Mouse (Mus musculus) 3134 (cell line): Measurements from ENCODE around the gene Asb4.

Experiments
- DNase-seq: peaks from one replicate; pipeline ENCODE4 v3.0.0-alpha.2; 2011; ENCODE audit warnings: low spot score; ENCODE audit not compliant: insufficient read length; ENCODE audit errors: extremely low read depth

The Asb4 gene

DNA sequence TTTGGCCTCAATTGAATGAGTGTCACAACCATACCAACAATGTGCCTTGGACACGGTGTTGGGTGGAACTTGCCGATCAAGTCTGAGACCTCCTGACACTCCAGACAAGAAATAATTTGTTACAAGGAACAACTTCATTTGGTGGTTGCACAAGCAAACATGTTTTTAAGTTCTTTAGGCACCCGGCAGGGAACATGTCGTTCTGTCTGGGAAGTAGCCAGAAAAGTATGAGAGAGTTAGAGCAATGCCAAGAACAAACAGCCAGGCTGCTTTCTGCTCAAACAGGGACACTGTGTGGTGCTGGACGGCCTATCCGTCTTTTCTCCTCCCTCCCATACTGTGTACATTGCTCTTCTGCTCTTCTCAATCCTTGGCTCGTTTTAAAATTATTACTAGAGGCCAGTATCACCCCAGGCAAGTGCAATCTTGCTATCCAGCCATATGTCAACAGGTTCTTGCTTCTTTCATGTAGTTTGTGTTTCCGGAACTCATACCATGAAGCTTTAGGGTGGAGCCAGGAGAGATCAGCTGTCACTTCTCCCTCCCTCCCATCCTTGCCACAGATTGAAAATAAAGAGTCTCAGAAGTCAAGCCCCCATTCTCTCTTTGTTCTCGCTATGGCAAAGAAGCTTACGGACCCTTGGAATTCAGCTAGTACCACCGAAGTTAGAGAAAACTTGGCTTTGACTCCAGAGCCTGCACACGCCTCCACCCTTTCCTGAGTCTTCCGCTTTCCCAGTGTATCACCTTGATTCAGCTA, 60.1 kb downstream of the Asb4 start:
- DNase-seq = peak; percentile 46

DNA sequence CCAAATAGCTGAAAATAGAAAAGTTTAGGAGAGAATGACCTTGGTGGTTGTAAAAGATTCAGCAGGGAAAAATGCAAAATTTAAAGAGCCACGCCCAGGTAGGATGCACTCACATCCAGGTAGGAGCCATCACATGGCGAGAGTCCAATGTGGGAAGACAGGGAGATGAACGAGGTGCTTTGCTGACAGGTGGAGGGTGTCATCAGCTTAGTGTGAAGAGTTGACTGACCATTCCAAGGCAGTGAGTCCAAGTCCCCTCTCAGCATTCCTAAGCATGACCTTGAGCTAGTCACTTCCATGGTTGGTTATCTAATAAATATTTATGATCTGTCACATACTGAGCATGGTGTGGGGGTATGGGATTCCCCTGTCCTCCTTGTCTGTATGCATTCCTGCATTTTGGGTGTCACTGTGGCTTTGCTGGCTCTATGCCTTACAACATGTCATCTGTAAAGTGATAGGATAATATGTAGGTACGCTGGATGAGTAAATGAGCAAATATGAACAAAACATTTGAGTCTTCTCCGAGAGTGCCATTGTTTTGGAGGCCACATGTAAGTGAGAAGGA, 61.2 kb downstream of the Asb4 start:
- no peak for DNase-seq

DNA sequence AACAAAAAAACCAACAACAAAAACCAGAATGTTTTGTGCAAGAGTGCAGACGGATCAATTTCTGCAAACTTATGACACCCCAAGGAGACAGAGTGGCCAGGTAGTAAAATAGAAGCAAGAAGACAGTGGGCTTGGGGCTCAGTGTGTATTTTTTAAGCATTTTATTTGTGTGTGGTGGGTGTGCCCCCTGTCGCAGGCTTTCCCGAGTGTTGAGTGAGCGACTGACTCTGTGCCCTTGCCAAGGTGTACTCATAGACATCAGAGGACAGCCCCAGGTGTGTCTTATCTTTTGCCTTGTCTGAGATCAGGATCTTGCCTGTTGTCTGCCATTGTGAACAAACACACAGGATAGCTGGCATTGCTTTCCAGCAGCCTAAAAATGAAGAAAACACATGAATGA, 63.8 kb downstream of the Asb4 start:
- no peak for DNase-seq

DNA sequence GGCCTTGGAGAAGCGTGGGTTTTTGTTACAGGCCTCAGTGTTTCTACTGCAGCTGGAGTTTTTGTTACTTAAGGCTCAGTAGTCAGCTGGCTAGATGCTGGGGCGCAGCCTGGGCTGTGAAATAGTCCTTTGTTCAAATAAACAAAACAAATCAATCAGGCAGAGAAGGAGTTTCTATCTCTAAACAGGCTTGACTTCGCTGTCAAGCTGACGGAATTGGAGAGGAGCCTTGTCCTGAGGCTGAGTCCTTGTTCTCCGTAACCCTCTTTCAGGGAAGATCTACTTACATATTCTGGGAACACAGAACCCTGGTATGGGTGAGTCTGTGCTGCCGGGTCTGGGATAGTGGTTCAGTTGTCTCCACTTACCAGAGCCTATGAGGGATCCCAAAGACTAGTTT, 64.4 kb downstream of the Asb4 start:
- no peak for DNase-seq

DNA sequence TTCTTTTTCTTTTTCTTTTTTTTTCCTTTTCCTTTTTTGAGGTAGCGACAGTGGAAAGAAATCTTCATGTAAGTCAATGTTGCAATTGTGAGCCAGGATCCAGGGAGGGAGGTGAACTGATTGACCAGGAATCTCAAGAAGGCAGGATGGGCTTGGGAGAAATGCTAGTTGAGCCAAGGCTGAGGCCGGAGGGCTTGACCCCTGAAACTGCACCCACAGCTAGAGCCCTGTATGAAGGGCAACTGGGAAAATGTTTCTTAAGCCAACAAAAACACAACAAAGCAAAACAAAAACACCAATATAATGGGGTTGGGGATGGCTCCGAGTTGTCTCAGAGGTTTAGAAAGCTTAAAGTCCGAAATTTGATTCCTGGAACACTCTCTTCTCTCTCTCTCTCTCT, 65.2 kb downstream of the Asb4 start:
- no peak for DNase-seq

DNA sequence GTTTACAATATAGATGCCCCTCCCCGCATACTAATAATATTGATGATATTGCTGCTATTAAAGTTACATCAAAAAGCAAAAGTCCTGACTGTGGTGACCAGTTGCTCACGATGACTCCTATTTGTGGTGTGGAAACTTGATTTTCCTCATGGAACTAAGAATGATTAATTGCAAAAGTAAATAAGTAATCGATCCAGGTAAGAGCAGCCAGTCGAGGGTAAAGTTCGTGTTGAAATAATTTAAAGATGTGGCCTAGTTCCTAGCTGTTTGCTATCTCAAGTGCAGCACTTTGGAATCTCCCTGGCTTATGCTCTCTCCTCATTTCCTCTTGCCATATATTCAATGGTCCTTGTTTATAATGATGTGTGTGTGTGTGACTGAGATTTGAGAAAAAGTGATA, 66.7 kb downstream of the Asb4 start:
- DNase-seq = no peak

DNA sequence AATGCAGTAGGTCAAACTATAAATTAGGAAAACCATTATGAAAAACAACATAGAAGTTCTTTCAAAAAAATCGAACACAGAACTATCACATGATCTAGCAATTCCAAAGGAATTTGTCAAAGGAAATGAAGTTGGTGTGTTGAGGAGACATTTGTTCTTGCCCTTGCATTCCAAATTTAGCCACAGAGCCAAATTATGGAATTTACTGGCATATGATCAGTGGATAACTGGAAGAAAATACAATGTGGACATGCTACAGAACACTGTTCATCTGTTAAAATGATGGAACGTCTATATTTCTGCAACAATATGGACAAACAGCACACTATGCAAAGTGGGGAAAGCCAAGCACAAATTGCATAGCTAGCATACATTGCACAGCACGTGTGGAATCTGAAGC, 72.7 kb downstream of the Asb4 start:
- DNase-seq = no peak

DNA sequence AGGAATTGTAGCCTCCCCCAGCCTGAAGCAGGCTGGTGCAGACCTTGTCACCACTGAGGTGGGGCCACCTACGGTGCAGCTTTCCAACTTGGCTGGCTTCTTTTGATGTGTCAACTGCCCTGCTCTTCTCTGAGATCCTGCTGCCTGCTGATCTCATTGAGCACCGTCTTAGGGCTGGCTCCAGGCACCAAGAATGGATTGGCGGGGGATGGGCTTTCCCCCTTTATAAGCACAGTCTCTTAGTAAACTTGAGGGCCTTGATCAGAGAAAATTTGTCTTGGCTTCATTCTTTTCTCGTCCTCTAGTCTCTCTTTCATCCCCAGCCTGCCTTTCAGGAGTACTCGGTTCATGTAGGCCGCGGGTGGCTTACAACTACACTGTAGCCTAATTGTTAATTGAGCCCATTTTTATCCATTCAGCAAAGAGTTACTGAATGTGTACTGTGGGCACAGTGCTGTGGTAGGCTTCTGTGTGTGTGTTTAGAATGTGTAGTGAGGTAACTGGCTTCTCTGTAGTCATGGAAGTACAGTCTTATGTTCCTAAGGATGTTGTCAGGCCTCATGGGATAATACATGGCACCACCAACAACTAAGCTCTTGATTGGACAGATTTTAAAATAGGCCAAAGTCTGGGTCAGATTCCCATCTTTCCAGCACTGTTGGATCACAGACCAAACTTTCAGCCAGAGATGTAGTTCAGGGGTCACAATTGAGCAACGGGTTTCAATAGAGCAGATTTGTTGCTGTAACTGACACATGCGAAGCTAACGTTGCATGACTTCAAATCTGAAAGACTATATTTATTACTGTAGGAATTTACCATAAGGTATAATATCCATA, 87.5 kb downstream of the Asb4 start:
- no peak for DNase-seq

DNA sequence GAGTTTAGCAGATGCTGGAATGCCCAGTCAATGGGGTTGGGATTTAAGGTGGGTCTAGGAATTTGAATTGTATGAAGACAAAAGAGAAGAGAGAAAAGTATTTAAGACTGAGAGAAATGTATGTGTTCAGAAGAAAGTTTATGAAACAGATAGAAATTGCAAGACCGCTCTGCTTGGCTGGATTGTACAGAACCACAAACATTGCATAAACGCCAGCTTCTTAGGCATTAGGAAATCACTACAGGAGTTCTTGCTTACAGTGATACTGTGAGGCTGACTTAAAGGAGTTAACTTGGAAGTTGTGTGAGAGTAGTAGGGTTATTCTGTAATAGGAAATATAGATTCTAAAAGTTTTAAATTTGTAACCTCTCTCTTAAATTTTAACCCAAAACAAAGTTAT, 89.5 kb downstream of the Asb4 start:
- DNase-seq = no peak

DNA sequence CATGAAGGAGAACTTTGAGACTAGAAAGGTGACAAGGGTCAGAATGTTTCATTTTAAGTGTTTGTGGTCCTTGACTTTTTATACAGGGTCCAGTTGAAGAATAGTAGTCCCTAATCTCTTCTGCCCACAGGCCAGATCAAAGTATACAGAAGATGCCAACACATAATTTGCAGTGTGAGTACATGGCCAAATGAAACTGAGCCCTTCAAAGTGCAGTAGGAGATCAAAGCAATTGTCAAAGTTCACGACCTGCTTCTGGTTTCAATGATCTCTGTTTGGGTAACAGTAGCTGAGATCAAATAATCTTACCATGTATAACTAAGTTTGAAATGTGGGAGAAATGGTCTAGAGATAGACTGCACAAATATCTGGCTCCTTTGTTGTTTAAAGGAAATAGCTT, 90.8 kb downstream of the Asb4 start:
- no peak for DNase-seq

DNA sequence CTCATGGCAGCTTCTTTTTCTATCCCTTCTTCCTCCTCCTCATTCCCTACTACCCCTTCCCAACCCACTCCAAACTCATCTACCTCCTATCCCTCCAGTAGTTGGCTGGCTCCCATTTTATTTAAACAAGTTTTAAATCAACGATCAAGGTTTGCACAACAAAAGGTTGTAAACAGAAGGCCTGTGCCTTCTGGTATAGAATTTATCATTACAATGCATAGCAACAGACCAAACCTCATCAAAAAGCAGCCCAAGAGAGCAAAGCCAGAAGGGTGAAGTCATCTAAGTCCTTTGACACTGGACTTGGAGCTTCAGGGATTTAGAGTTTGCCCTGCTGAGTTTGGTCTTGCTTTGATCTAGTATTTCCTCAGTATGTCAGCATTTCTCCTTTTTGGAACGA, 97.9 kb downstream of the Asb4 start:
- no peak for DNase-seq

DNA sequence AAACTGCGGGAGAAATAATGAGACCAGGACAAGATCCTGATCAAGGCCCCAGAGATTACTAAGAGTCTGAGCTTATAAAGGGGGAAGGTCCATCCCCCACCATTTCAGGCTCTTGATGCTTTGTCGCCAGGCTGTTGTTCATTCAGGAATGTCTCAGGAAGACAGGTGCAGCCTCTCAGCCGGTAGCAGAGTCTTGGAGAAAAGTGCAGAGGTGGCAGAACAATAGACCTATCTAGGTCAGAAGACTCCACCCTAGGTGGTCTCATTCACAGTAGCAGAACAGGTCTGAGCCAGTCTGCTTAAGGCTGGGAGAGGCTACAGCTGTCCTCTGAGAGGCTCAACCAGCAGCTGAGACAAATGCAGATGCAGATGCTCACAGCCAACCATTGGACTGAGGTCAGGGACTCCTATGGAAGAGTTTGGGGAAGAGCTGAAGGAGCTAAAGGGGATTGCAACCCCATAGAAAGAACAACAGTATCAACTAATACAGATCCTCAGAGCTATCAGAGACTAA, 99.1 kb downstream of the Asb4 start:
- no peak for DNase-seq
